Mouse (Mus musculus) stomach, embryonic 14.5 days (tissue): ENCODE measurements at regions not wholly inside any gene's neighbourhood (a gene's known extent, or its start where the extent isn't known, plus 50 kb on each side); places are given as distances from the start of the nearest gene placed in this dataset.
"Not testable (repeated sequence)": the region's sequence is repeated elsewhere in the genome, so short reads cannot be mapped to it uniquely, and the experiment has no call there.

Experiments used
- ATAC-seq: fragments of 200-750 bp; cut with Nextera tagmentation; 2 replicates; pipeline ENCODE4 v1.8.0; 2017; ENCODE audit warnings: low read depth, moderate TSS enrichment; ENCODE audit not compliant: insufficient number of reproducible peaks, insufficient read depth, low FRiP score
- H3K27ac ChIP-seq: fragments of 300-500 bp; sonication (generic); 2 replicates; pipeline ENCODE4 v1.5.1; 2014; ENCODE audit warnings: mild to moderate bottlenecking, low read length, moderate library complexity, mixed read lengths
- H3K27me3 ChIP-seq: fragments of 300-500 bp; sonication (generic); 2 replicates; pipeline ENCODE4 v1.6.1; 2014; ENCODE audit warnings: low read length, control low read depth, mixed read lengths; ENCODE audit not compliant: control insufficient read depth, insufficient read depth
- H3K36me3 ChIP-seq: fragments of 300-500 bp; sonication (generic); 2 replicates; pipeline ENCODE4 v1.6.1; 2014; ENCODE audit warnings: mild to moderate bottlenecking, control low read depth, low read length, moderate library complexity, mixed read lengths; ENCODE audit not compliant: control insufficient read depth, insufficient read depth
- H3K4me1 ChIP-seq: fragments of 300-500 bp; sonication (generic); 2 replicates; pipeline ENCODE4 v1.6.1; 2014; ENCODE audit warnings: low read length, control low read depth, mixed read lengths; ENCODE audit not compliant: control insufficient read depth, insufficient read depth
- H3K4me2 ChIP-seq: fragments of 300-500 bp; sonication (generic); replicated peaks from 2 replicates; pipeline ENCODE4 v1.6.1; 2014; ENCODE audit warnings: low read depth, low read length, control low read depth
- H3K4me3 ChIP-seq: fragments of 300-500 bp; sonication (generic); 2 replicates; pipeline ENCODE4 v1.5.1; 2014; ENCODE audit warnings: low read depth, low read length, control low read depth
- H3K9ac ChIP-seq: fragments of 300-500 bp; sonication (generic); replicated peaks from 2 replicates; pipeline ENCODE4 v1.6.1; 2014; ENCODE audit warnings: low read depth, mild to moderate bottlenecking, control low read depth, low read length, moderate library complexity, mixed read lengths
- H3K9me3 ChIP-seq: fragments of 300-500 bp; sonication (generic); 2 replicates; pipeline ENCODE4 v1.6.1; 2016; ENCODE audit warnings: low read depth, low read length, control low read depth; ENCODE audit not compliant: control insufficient read depth
- WGBS: fragments of 180-500 bp; shearing (Covaris S2); extraction: QIAGEN DNeasy Blood & Tissue Kit; methylation state at CpG from one replicate; pipeline ENCODE4 v1.1.7; 2014; 5-methylcytosine and 5-hydroxymethylcytosine counted together

DNA sequence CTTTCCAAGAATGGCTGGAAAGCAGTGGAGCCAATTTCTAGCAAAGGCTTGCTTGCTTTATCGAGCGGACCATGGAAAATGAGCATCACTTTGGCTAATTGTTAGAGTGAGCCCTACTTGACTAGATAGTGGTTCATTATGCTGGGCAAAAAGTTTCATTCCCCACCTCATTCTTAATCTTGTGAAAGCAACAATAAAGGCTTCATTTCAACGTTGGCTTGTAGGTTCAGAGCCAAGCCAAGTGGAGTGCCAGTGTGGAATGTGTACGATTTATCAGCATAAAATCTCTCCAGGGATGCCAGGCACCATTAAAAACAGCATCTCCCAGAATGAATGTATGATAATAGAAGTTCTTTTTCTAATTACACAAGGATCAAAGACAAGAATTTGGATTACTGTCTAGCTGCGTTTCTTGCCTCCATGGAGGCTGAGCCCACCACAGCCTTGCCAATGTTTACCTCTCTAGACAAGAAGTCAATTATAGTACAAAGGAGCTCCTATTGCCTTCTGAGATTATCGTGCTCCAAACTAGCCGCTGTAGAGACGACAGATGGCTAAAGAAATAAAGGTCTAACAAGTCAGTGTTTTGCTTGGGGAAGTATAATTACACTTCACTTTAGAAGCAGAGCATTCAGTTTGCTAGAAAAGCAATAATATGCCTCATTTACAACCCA, 404.9 kb upstream of the Npsr1 start:
- no peaks in the 10 kb centered on the region for H3K9me3 ChIP-seq
- H3K4me3 ChIP-seq: no peak overlapping the region
- H3K27ac ChIP-seq: no peak overlapping the region
- ATAC-seq: no peak
- no peak overlapping the region for H3K4me2 ChIP-seq
- H3K27me3 ChIP-seq: no peaks in the 10 kb centered on the region
- no peaks in the 10 kb centered on the region for H3K36me3 ChIP-seq
- WGBS: 64% methylated on average over 8 of the region's 8 CpGs
- H3K4me1 ChIP-seq: no peaks in the 10 kb centered on the region
- no peak overlapping the region for H3K9ac ChIP-seq

- H3K36me3 ChIP-seq: no peaks in the 10 kb centered on the region
- no peak for ATAC-seq
- H3K27me3 ChIP-seq: no peaks in the 10 kb centered on the region
- no peak overlapping the region for H3K4me2 ChIP-seq
- no peak overlapping the region for H3K4me3 ChIP-seq
- no peak overlapping the region for H3K9ac ChIP-seq
- WGBS: 68% methylated on average over 1 of the region's 1 CpGs
- H3K9me3 ChIP-seq: no peaks in the 10 kb centered on the region
- no peak overlapping the region for H3K27ac ChIP-seq
- H3K4me1 ChIP-seq: no peaks in the 10 kb centered on the region
These were observed 404.4 kb upstream of the Npsr1 start for GRCm38 (mm10) chr9:23693442-23693829.

GRCm38 (mm10) chr9:23694481-23694880, 403.3 kb upstream of the Npsr1 start:
- Histone ChIP-seq H3K9ac (no peak overlapping the region), H3K4me1 (no peaks in the 10 kb centered on the region), H3K4me3 (no peak overlapping the region), H3K9me3 (no peaks in the 10 kb centered on the region), H3K27ac (no peak overlapping the region), H3K4me2 (no peak overlapping the region), H3K27me3 (no peaks in the 10 kb centered on the region), H3K36me3 (no peaks in the 10 kb centered on the region)
- 79% methylated on average over 2 of the region's 2 CpGs for WGBS
- no peak for ATAC-seq

- Histone ChIP-seq H3K4me2 (no peak overlapping the region), H3K27ac (no peak overlapping the region), H3K36me3 (no peaks in the 10 kb centered on the region), H3K4me3 (no peak overlapping the region), H3K4me1 (no peaks in the 10 kb centered on the region), H3K27me3 (no peaks in the 10 kb centered on the region), H3K9ac (no peak overlapping the region), H3K9me3 (no peaks in the 10 kb centered on the region)
- ATAC-seq: no peak
- WGBS: 95% methylated on average over 1 of the region's 1 CpGs
These were observed 397.2 kb upstream of the Npsr1 start for GRCm38 (mm10) chr9:23700567-23700966.

GRCm38 (mm10) chr9:23717584-23717983, 380.2 kb upstream of the Npsr1 start:
- not testable (repeated sequence) for H3K4me2 ChIP-seq, H3K4me3 ChIP-seq, ATAC-seq, H3K36me3 ChIP-seq, H3K9ac ChIP-seq, H3K27me3 ChIP-seq, H3K27ac ChIP-seq, H3K9me3 ChIP-seq, H3K4me1 ChIP-seq

- H3K9ac ChIP-seq: no peak overlapping the region
- no peaks in the 10 kb centered on the region for H3K36me3 ChIP-seq
- H3K4me1 ChIP-seq: no peaks in the 10 kb centered on the region
- no peak for ATAC-seq
- H3K27ac ChIP-seq: no peak overlapping the region
- no peaks in the 10 kb centered on the region for H3K27me3 ChIP-seq
- WGBS: 57% methylated on average over 4 of the region's 4 CpGs
- H3K4me2 ChIP-seq: no peak overlapping the region
- H3K4me3 ChIP-seq: no peak overlapping the region
- H3K9me3 ChIP-seq: no peaks in the 10 kb centered on the region
These were observed 369.0 kb upstream of the Npsr1 start for GRCm38 (mm10) chr9:23728816-23729215.

DNA sequence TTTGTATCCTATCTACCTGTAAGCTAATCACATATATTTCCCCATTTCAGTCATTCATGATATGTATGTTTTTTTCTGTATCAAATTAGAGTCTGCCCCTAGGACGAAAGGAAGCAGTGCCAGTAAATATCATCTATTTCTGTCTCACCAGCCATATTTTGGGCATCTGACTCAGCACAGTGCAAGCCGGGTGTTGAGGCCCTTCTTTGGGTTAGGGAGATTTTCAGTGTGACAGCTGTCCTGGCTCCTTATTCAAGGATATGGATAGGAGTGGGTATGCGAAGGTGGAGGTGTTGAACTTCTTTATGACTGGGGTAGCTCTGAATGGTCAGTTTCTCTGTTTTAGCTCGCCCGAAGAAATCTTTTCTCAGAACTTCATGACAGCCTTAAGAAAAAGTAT, 345.3 kb upstream of the Npsr1 start:
- Histone ChIP-seq H3K4me1 (no peaks in the 10 kb centered on the region), H3K4me2 (no peak overlapping the region), H3K36me3 (no peaks in the 10 kb centered on the region), H3K4me3 (no peak overlapping the region), H3K9ac (no peak overlapping the region), H3K27me3 (no peaks in the 10 kb centered on the region), H3K9me3 (no peaks in the 10 kb centered on the region), H3K27ac (no peak overlapping the region)
- ATAC-seq: no peak
- WGBS: 81% methylated on average over 5 of the region's 5 CpGs

- ATAC-seq: no peak
- no peaks in the 10 kb centered on the region for H3K9me3 ChIP-seq
- 50% methylated on average over 4 of the region's 4 CpGs for WGBS
These were observed 311.1 kb upstream of the Npsr1 start for GRCm38 (mm10) chr9:23786660-23787059.

More at GRCm38 (mm10) chr9:23786660-23787059, 311.1 kb upstream of the Npsr1 start:
- H3K36me3 ChIP-seq: no peaks in the 10 kb centered on the region
- H3K4me3 ChIP-seq: no peak overlapping the region
- no peak overlapping the region for H3K4me2 ChIP-seq
- H3K9ac ChIP-seq: no peak overlapping the region
- H3K4me1 ChIP-seq: no peaks in the 10 kb centered on the region
- H3K27ac ChIP-seq: no peak overlapping the region
- no peaks in the 10 kb centered on the region for H3K27me3 ChIP-seq
